Mouse (Mus musculus): ENCODE measurements around the gene Agbl1. TPM values are rescaled to one million over a fixed set of nuclear protein-coding genes. Genes with fewer than 3 reads are reported as not detected.
A peak's percentile ranks its signal among the peaks of the same experiment; 100 is the strongest.

Gene Agbl1
- polyA plus RNA-seq, 1 experiment from 2014 or later = not detected

- WGBS = 3% methylated on average over 1 of the region's 1 CpGs
- no peaks in the 10 kb centered on the region for H3K9me3 ChIP-seq (replicated peaks; ENCODE audit: control insufficient read depth, low read length)
- H3K36me3 ChIP-seq (ENCODE audit: control insufficient read depth, insufficient read depth, low read length) = no peaks in the 10 kb centered on the region
- H3K27ac ChIP-seq (ENCODE audit: low read length) = no peak overlapping the region
- H3K4me3 ChIP-seq (replicated peaks; ENCODE audit: low read length) = no peak overlapping the region
- H3K9ac ChIP-seq (ENCODE audit: low read length) = no peak overlapping the region
- H3K4me2 ChIP-seq (ENCODE audit: low read depth, low read length) = no peak overlapping the region
- H3K4me1 ChIP-seq (ENCODE audit: control insufficient read depth, insufficient read depth, low read length) = no peaks in the 10 kb centered on the region
- H3K27me3 ChIP-seq (ENCODE audit: control insufficient read depth, insufficient read depth, low read length) = no peaks in the 10 kb centered on the region
- ATAC-seq (ENCODE audit: insufficient read depth, low FRiP score) = no peak
Measured at GRCm38 (mm10) chr7:76788561-76789306, 559.0 kb downstream of the Agbl1 start.

GRCm38 (mm10) chr7:76790041-76790440 lies 560.4 kb downstream of the Agbl1 start:
- no peaks in the 10 kb centered on the region for H3K4me1 ChIP-seq (ENCODE audit: control insufficient read depth, insufficient read depth, low read length)
- WGBS = 57% methylated on average over 2 of the region's 2 CpGs
- no peaks in the 10 kb centered on the region for H3K36me3 ChIP-seq (ENCODE audit: control insufficient read depth, insufficient read depth, low read length)
- no peak overlapping the region for H3K27ac ChIP-seq (ENCODE audit: low read length)
- H3K4me2 ChIP-seq (ENCODE audit: low read depth, low read length) = no peak overlapping the region
- H3K27me3 ChIP-seq (ENCODE audit: control insufficient read depth, insufficient read depth, low read length) = no peaks in the 10 kb centered on the region
- H3K9me3 ChIP-seq (replicated peaks; ENCODE audit: control insufficient read depth, low read length) = no peaks in the 10 kb centered on the region
- H3K9ac ChIP-seq (ENCODE audit: low read length) = no peak overlapping the region
- no peak for ATAC-seq (ENCODE audit: insufficient read depth, low FRiP score)
- H3K4me3 ChIP-seq (replicated peaks; ENCODE audit: low read length) = no peak overlapping the region

- WGBS = 51% methylated on average over 4 of the region's 4 CpGs
- no peaks in the 10 kb centered on the region for H3K9me3 ChIP-seq (replicated peaks; ENCODE audit: control insufficient read depth, low read length)
- H3K27me3 ChIP-seq (ENCODE audit: control insufficient read depth, insufficient read depth, low read length) = no peaks in the 10 kb centered on the region
- no peak overlapping the region for H3K27ac ChIP-seq (ENCODE audit: low read length)
- no peaks in the 10 kb centered on the region for H3K4me1 ChIP-seq (ENCODE audit: control insufficient read depth, insufficient read depth, low read length)
- no peak overlapping the region for H3K4me2 ChIP-seq (ENCODE audit: low read depth, low read length)
- no peak overlapping the region for H3K9ac ChIP-seq (ENCODE audit: low read length)
- ATAC-seq (ENCODE audit: insufficient read depth, low FRiP score) = peak; percentile 37; the same call in 1 of the 2 replicates
- no peak overlapping the region for H3K4me3 ChIP-seq (replicated peaks; ENCODE audit: low read length)
- no peaks in the 10 kb centered on the region for H3K36me3 ChIP-seq (ENCODE audit: control insufficient read depth, insufficient read depth, low read length)
Measured at GRCm38 (mm10) chr7:76791247-76791646, 561.6 kb downstream of the Agbl1 start.

GRCm38 (mm10) chr7:76810003-76810402 lies 580.3 kb downstream of the Agbl1 start:
- no peak for ATAC-seq (ENCODE audit: insufficient read depth, low FRiP score)
- no peak overlapping the region for H3K4me2 ChIP-seq (ENCODE audit: low read depth, low read length)
- H3K9me3 ChIP-seq (replicated peaks; ENCODE audit: control insufficient read depth, low read length) = no peaks in the 10 kb centered on the region
- H3K4me1 ChIP-seq (ENCODE audit: control insufficient read depth, insufficient read depth, low read length) = no peaks in the 10 kb centered on the region
- no peak overlapping the region for H3K9ac ChIP-seq (ENCODE audit: low read length)
- H3K4me3 ChIP-seq (replicated peaks; ENCODE audit: low read length) = no peak overlapping the region
- no peak overlapping the region for H3K27ac ChIP-seq (ENCODE audit: low read length)
- H3K36me3 ChIP-seq (ENCODE audit: control insufficient read depth, insufficient read depth, low read length) = no peaks in the 10 kb centered on the region
- 41% methylated on average over 3 of the region's 3 CpGs for WGBS
- no peaks in the 10 kb centered on the region for H3K27me3 ChIP-seq (ENCODE audit: control insufficient read depth, insufficient read depth, low read length)

GRCm38 (mm10) chr7:76820571-76820970 lies 590.9 kb downstream of the Agbl1 start:
- Histone ChIP-seq H3K4me2 (ENCODE audit: low read depth, low read length) (no peak overlapping the region), H3K9ac (ENCODE audit: low read length) (no peak overlapping the region), H3K27ac (ENCODE audit: low read length) (no peak overlapping the region), H3K36me3 (ENCODE audit: control insufficient read depth, insufficient read depth, low read length) (no peaks in the 10 kb centered on the region), H3K4me1 (ENCODE audit: control insufficient read depth, insufficient read depth, low read length) (no peaks in the 10 kb centered on the region), H3K9me3 (replicated peaks; ENCODE audit: control insufficient read depth, low read length) (no peaks in the 10 kb centered on the region), H3K4me3 (replicated peaks; ENCODE audit: low read length) (no peak overlapping the region), H3K27me3 (ENCODE audit: control insufficient read depth, insufficient read depth, low read length) (no peaks in the 10 kb centered on the region)
- no peak for ATAC-seq (ENCODE audit: insufficient read depth, low FRiP score)
- 61% methylated on average over 2 of the region's 2 CpGs for WGBS

GRCm38 (mm10) chr7:76842146-76842545 lies 612.5 kb downstream of the Agbl1 start:
- H3K4me2 ChIP-seq (ENCODE audit: low read depth, low read length) = no peak overlapping the region
- no peak overlapping the region for H3K27ac ChIP-seq (ENCODE audit: low read length)
- H3K27me3 ChIP-seq (ENCODE audit: control insufficient read depth, insufficient read depth, low read length) = no peaks in the 10 kb centered on the region
- H3K36me3 ChIP-seq (ENCODE audit: control insufficient read depth, insufficient read depth, low read length) = no peaks in the 10 kb centered on the region
- ATAC-seq (ENCODE audit: insufficient read depth, low FRiP score) = no peak
- 78% methylated on average over 3 of the region's 3 CpGs for WGBS
- no peaks in the 10 kb centered on the region for H3K4me1 ChIP-seq (ENCODE audit: control insufficient read depth, insufficient read depth, low read length)
- H3K9ac ChIP-seq (ENCODE audit: low read length) = no peak overlapping the region
- H3K4me3 ChIP-seq (replicated peaks; ENCODE audit: low read length) = no peak overlapping the region
- no peaks in the 10 kb centered on the region for H3K9me3 ChIP-seq (replicated peaks; ENCODE audit: control insufficient read depth, low read length)

GRCm38 (mm10) chr7:76889416-76890209 lies 659.9 kb downstream of the Agbl1 start:
- Histone ChIP-seq H3K4me3 (replicated peaks; ENCODE audit: low read length) (no peak overlapping the region), H3K4me2 (ENCODE audit: low read depth, low read length) (no peak overlapping the region), H3K27ac (ENCODE audit: low read length) (no peak overlapping the region), H3K27me3 (ENCODE audit: control insufficient read depth, insufficient read depth, low read length) (no peaks in the 10 kb centered on the region), H3K4me1 (ENCODE audit: control insufficient read depth, insufficient read depth, low read length) (no peaks in the 10 kb centered on the region), H3K9ac (ENCODE audit: low read length) (no peak overlapping the region), H3K9me3 (replicated peaks; ENCODE audit: control insufficient read depth, low read length) (no peaks in the 10 kb centered on the region), H3K36me3 (ENCODE audit: control insufficient read depth, insufficient read depth, low read length) (no peaks in the 10 kb centered on the region)
- ATAC-seq (ENCODE audit: insufficient read depth, low FRiP score) = no peak
- 72% methylated on average over 22 of the region's 22 CpGs for WGBS

GRCm38 (mm10) chr7:76904096-76904495 lies 674.4 kb downstream of the Agbl1 start:
- Histone ChIP-seq H3K4me3 (replicated peaks; ENCODE audit: low read length) (no peak overlapping the region), H3K4me1 (ENCODE audit: control insufficient read depth, insufficient read depth, low read length) (no peaks in the 10 kb centered on the region), H3K36me3 (ENCODE audit: control insufficient read depth, insufficient read depth, low read length) (no peaks in the 10 kb centered on the region), H3K27me3 (ENCODE audit: control insufficient read depth, insufficient read depth, low read length) (no peaks in the 10 kb centered on the region), H3K4me2 (ENCODE audit: low read depth, low read length) (no peak overlapping the region), H3K9me3 (replicated peaks; ENCODE audit: control insufficient read depth, low read length) (no peaks in the 10 kb centered on the region), H3K27ac (ENCODE audit: low read length) (no peak overlapping the region), H3K9ac (ENCODE audit: low read length) (no peak overlapping the region)
- no peak for ATAC-seq (ENCODE audit: insufficient read depth, low FRiP score)
- 88% methylated on average over 1 of the region's 1 CpGs for WGBS

- ATAC-seq (ENCODE audit: insufficient read depth, low FRiP score) = no peak
- no peaks in the 10 kb centered on the region for H3K9me3 ChIP-seq (replicated peaks; ENCODE audit: control insufficient read depth, low read length)
- no peak overlapping the region for H3K4me3 ChIP-seq (replicated peaks; ENCODE audit: low read length)
- H3K36me3 ChIP-seq (ENCODE audit: control insufficient read depth, insufficient read depth, low read length) = no peaks in the 10 kb centered on the region
- WGBS = 81% methylated on average over 5 of the region's 5 CpGs
- no peak overlapping the region for H3K9ac ChIP-seq (ENCODE audit: low read length)
- no peak overlapping the region for H3K4me2 ChIP-seq (ENCODE audit: low read depth, low read length)
- H3K27me3 ChIP-seq (ENCODE audit: control insufficient read depth, insufficient read depth, low read length) = no peaks in the 10 kb centered on the region
- no peak overlapping the region for H3K27ac ChIP-seq (ENCODE audit: low read length)
- H3K4me1 ChIP-seq (ENCODE audit: control insufficient read depth, insufficient read depth, low read length) = no peaks in the 10 kb centered on the region
Measured at GRCm38 (mm10) chr7:76911672-76912071, 682.0 kb downstream of the Agbl1 start.

All from stomach, embryonic 16.5 days (tissue).